Mouse (Mus musculus) small intestine, adult 2 months (tissue): ENCODE measurements at regions not wholly inside any gene's neighbourhood (a gene's known extent, or its start where the extent isn't known, plus 50 kb on each side); places are given as distances from the start of the nearest gene placed in this dataset.

Experiments
- H3K27ac ChIP-seq: fragments of 200-500 bp; 2 replicates; pipeline ENCODE4 v1.5.1; 2012; ENCODE audit warnings: low read depth, low read length, control low read depth, inconsistent platforms; ENCODE audit not compliant: insufficient read depth
- H3K27me3 ChIP-seq: fragments of 200-500 bp; 2 replicates; pipeline ENCODE4 v1.6.1; 2012; ENCODE audit warnings: mild to moderate bottlenecking, moderate library complexity, low read length, inconsistent platforms; ENCODE audit not compliant: control insufficient read depth, insufficient read depth
- H3K36me3 ChIP-seq: fragments of 200-500 bp; 2 replicates; pipeline ENCODE4 v1.6.1; 2012; ENCODE audit warnings: mild to moderate bottlenecking, low read length, control low read depth, inconsistent platforms; ENCODE audit not compliant: control insufficient read depth, insufficient read depth
- H3K4me1 ChIP-seq: fragments of 200-500 bp; 2 replicates; pipeline ENCODE4 v1.6.1; 2012; ENCODE audit warnings: low read length, inconsistent platforms, mixed read lengths; ENCODE audit not compliant: control insufficient read depth, insufficient read depth, insufficient read length
- H3K4me3 ChIP-seq: fragments of 200-500 bp; 2 replicates; pipeline ENCODE4 v1.5.1; 2012; ENCODE audit warnings: low read depth, mild to moderate bottlenecking, control low read depth, inconsistent platforms, low read length, moderate library complexity
- CTCF ChIP-seq: fragments of 200-500 bp; IDR thresholded peaks from 2 replicates; pipeline ENCODE4 v1.5.1; 2012; ENCODE audit warnings: low read depth, mild to moderate bottlenecking, control low read depth, inconsistent platforms, low read length, moderate library complexity, mixed read lengths; ENCODE audit not compliant: insufficient replicate concordance, insufficient read length; ENCODE audit errors: extremely low read depth
- POLR2A ChIP-seq: fragments of 200-500 bp; IDR thresholded peaks from 2 replicates; pipeline ENCODE4 v1.6.1; 2012; ENCODE audit warnings: low read depth, mild to moderate bottlenecking, control low read depth, inconsistent platforms, low read length, moderate library complexity
- WGBS: fragments of 180-500 bp; shearing (Covaris S2); methylation state at CpG from one replicate; pipeline ENCODE4 v1.1.7; 2018; 5-methylcytosine and 5-hydroxymethylcytosine counted together

- Histone ChIP-seq H3K27me3 (no peaks in the 10 kb centered on the region), H3K4me3 (no peak overlapping the region), H3K27ac (no peak overlapping the region), H3K4me1 (peaks cover 4% of the 10 kb centered on the region), H3K36me3 (no peaks in the 10 kb centered on the region)
- TF ChIP-seq CTCF = no peak
- TF ChIP-seq POLR2A = no peak
- WGBS = 45% methylated on average over 14 of the region's 14 CpGs
These were observed 261.3 kb downstream of the Mycn start for GRCm38 (mm10) chr12:12680371-12680921.

- H3K4me1 ChIP-seq = no peaks in the 10 kb centered on the region
- WGBS = 36% methylated on average over 9 of the region's 9 CpGs
- no peak for TF ChIP-seq CTCF
- no peak for TF ChIP-seq POLR2A
- no peaks in the 10 kb centered on the region for H3K27me3 ChIP-seq
- H3K4me3 ChIP-seq = no peak overlapping the region
- H3K36me3 ChIP-seq = no peaks in the 10 kb centered on the region
- H3K27ac ChIP-seq = no peak overlapping the region
These were observed 265.0 kb downstream of the Mycn start for GRCm38 (mm10) chr12:12676676-12677075.

- 62% methylated on average over 5 of the region's 5 CpGs for WGBS
- H3K4me1 ChIP-seq = no peaks in the 10 kb centered on the region
- no peak overlapping the region for H3K27ac ChIP-seq
- no peak for TF ChIP-seq POLR2A
- TF ChIP-seq CTCF = no peak
- H3K27me3 ChIP-seq = no peaks in the 10 kb centered on the region
- H3K4me3 ChIP-seq = no peak overlapping the region
- H3K36me3 ChIP-seq = no peaks in the 10 kb centered on the region
These were observed 271.8 kb downstream of the Mycn start for GRCm38 (mm10) chr12:12669931-12670330.

- WGBS = 91% methylated on average over 4 of the region's 4 CpGs
- Histone ChIP-seq H3K4me1 (no peaks in the 10 kb centered on the region), H3K27ac (no peak overlapping the region), H3K36me3 (no peaks in the 10 kb centered on the region), H3K4me3 (no peak overlapping the region), H3K27me3 (no peaks in the 10 kb centered on the region)
- TF ChIP-seq CTCF = no peak
- no peak for TF ChIP-seq POLR2A
These were observed 272.8 kb downstream of the Mycn start for GRCm38 (mm10) chr12:12668919-12669318.

GRCm38 (mm10) chr12:12655611-12656010, 286.1 kb downstream of the Mycn start:
- H3K4me3 ChIP-seq = no peak overlapping the region
- no peaks in the 10 kb centered on the region for H3K36me3 ChIP-seq
- TF ChIP-seq POLR2A (no peak), CTCF (no peak)
- no peak overlapping the region for H3K27ac ChIP-seq
- H3K4me1 ChIP-seq = no peaks in the 10 kb centered on the region
- 89% methylated on average over 8 of the region's 8 CpGs for WGBS
- no peaks in the 10 kb centered on the region for H3K27me3 ChIP-seq

GRCm38 (mm10) chr12:12655184-12655583, 286.5 kb downstream of the Mycn start:
- Histone ChIP-seq H3K36me3 (no peaks in the 10 kb centered on the region), H3K4me3 (no peak overlapping the region), H3K27ac (no peak overlapping the region), H3K27me3 (no peaks in the 10 kb centered on the region), H3K4me1 (no peaks in the 10 kb centered on the region)
- TF ChIP-seq CTCF (no peak), POLR2A (no peak)
- 71% methylated on average over 10 of the region's 10 CpGs for WGBS

- H3K36me3 ChIP-seq = no peaks in the 10 kb centered on the region
- no peaks in the 10 kb centered on the region; the same call in 1 of the 2 replicates for H3K27me3 ChIP-seq
- no peak overlapping the region for H3K27ac ChIP-seq
- no peak for TF ChIP-seq POLR2A
- TF ChIP-seq CTCF = no peak
- no peak overlapping the region for H3K4me3 ChIP-seq
- WGBS = 75% methylated on average over 7 of the region's 7 CpGs
- no peaks in the 10 kb centered on the region for H3K4me1 ChIP-seq
These were observed 289.4 kb downstream of the Mycn start for GRCm38 (mm10) chr12:12652361-12652760.
